8 mouse cellular contexts compared by ENCODE assay signal in genomic region chr7:82504101-82504500, GRCm38 (mm10).
A peak's percentile ranks its signal among the peaks of the same experiment; 100 is the strongest.
DNase-seq lines count a peak whose midpoint lies in the region; ATAC-seq and TF ChIP-seq lines count a peak whose summit lies in the region.
"Had no signal": no experiment of that assay in that cellular context is flagged by ENCODE, and none has a peak within 500 bp of the region (broad histone marks: within the 10 kb centered on the region; RNA-seq: fewer than 3 reads in every experiment).

No protein-coding gene starts in this region.

- peak; percentile 83 for TF ChIP-seq CTCF in Patski (IDR thresholded peaks at IDR 0.05)

- CTCF ChIA-PET in Patski (lab: Charles Lee), result interaction anchor here (0.6 to 2.3 kb wide), 13 partner anchors 9 to 1046 kb away, joined by 3 to 9 read pairs (median 4); no protein-coding TSS in a partner anchor

- H3K4me1 ChIP-seq in embryonic facial prominence, embryonic 14.5 days (ENCODE audit: control insufficient read depth, insufficient read depth, low read length), result 0 out of 2 replicates have a peak, but pooled peaks cover 3% of the 10 kb centered on the region
- H3K4me1 ChIP-seq in hindbrain, embryonic 11.5 days (replicated peaks; ENCODE audit: control insufficient read depth, insufficient read depth, low read length), result no peaks in the 10 kb centered on the region
- H3K4me1 ChIP-seq: limb, embryonic 15.5 days had no signal

- H3K27ac ChIP-seq in embryonic facial prominence, embryonic 14.5 days (replicated peaks; ENCODE audit: low read depth, low read length), result no peak overlapping the region
- H3K27ac ChIP-seq in hindbrain, embryonic 11.5 days (ENCODE audit: low read depth, low read length), result no peak overlapping the region
- H3K27ac ChIP-seq: limb, embryonic 15.5 days had no signal

- H3K9ac ChIP-seq in embryonic facial prominence, embryonic 14.5 days (ENCODE audit: low read depth, low read length), result no peak overlapping the region
- H3K9ac ChIP-seq in hindbrain, embryonic 11.5 days (ENCODE audit: low read depth, low read length), result no peak overlapping the region
- H3K9ac ChIP-seq: limb, embryonic 15.5 days had no signal

- H3K9me3 ChIP-seq in embryonic facial prominence, embryonic 14.5 days (ENCODE audit: control insufficient read depth, low read length), result no peaks in the 10 kb centered on the region
- H3K9me3 ChIP-seq in hindbrain, embryonic 11.5 days (ENCODE audit: control insufficient read depth, low read length), result no peaks in the 10 kb centered on the region
- H3K9me3 ChIP-seq: limb, embryonic 15.5 days had no signal

- peak; percentile 34 for DNase-seq in Patski (ENCODE audit: low read depth, low spot score)
- DNase-seq in brain, adult 2 months (ENCODE audit: low read depth, low spot score), result peak; percentile 80
- DNase-seq in embryonic facial prominence, embryonic 14.5 days (ENCODE audit: low spot score), result peak; percentile 53
- peak; percentile 81 for DNase-seq in hindbrain, embryonic 11.5 days (ENCODE audit: low spot score)
- peak; percentile 72 to 73 for DNase-seq in layer of hippocampus, postnatal 10 days (ENCODE audit: low spot score in 2 of 2)
- peak; percentile 44 to 63 for DNase-seq in lung, postnatal 4 days
- peak; percentile 32 to 38 for DNase-seq in right cerebral cortex, postnatal 36 days (ENCODE audit: low spot score in 2 of 2)

- no peak overlapping the region for H3K4me3 ChIP-seq in embryonic facial prominence, embryonic 14.5 days (ENCODE audit: low read depth, low read length)
- no peak overlapping the region for H3K4me3 ChIP-seq in hindbrain, embryonic 11.5 days (ENCODE audit: low read depth, low read length)
- H3K4me3 ChIP-seq: limb, embryonic 15.5 days had no signal

- H3K4me2 ChIP-seq in embryonic facial prominence, embryonic 14.5 days (ENCODE audit: low read depth, low read length), result no peak overlapping the region
- H3K4me2 ChIP-seq in hindbrain, embryonic 11.5 days (replicated peaks; ENCODE audit: low read depth, low read length), result no peak overlapping the region
- H3K4me2 ChIP-seq: limb, embryonic 15.5 days had no signal

- POLR2A ChIA-PET in Patski (lab: Charles Lee), result no interaction called here

- 25% methylated on average over 4 of the region's 4 CpGs for WGBS in embryonic facial prominence, embryonic 14.5 days
- 28% methylated on average over 4 of the region's 4 CpGs for WGBS in hindbrain, embryonic 11.5 days

- no peaks in the 10 kb centered on the region for H3K36me3 ChIP-seq in embryonic facial prominence, embryonic 14.5 days (ENCODE audit: control insufficient read depth, insufficient read depth, low read length)
- no peaks in the 10 kb centered on the region for H3K36me3 ChIP-seq in hindbrain, embryonic 11.5 days (ENCODE audit: control insufficient read depth, insufficient read depth, low read length)
- H3K36me3 ChIP-seq: limb, embryonic 15.5 days had no signal

- H3K27me3 ChIP-seq in Patski, result no peaks in the 10 kb centered on the region
- 0 out of 2 replicates have a peak, but pooled peaks cover 2% of the 10 kb centered on the region for H3K27me3 ChIP-seq in embryonic facial prominence, embryonic 14.5 days (replicated peaks; ENCODE audit: control insufficient read depth, insufficient read depth, low read length)
- no peaks in the 10 kb centered on the region for H3K27me3 ChIP-seq in hindbrain, embryonic 11.5 days (ENCODE audit: control insufficient read depth, insufficient read depth, low read length)
- H3K27me3 ChIP-seq: limb, embryonic 15.5 days had no signal

- in situ Hi-C loops in Patski (cut with MboI; ENCODE audit: low pct_unique_long_range_greater_than_20kb), result loop anchor here (10.0 kb wide), 1 partner anchor 169 kb away; the partner anchor contains the start of gene Adamtsl3

- peak; percentile 44 for ATAC-seq in Patski
- 0 out of 2 replicates have a peak, but pooled peaks have one; percentile 44 for ATAC-seq in embryonic facial prominence, embryonic 14.5 days (ENCODE audit: low read depth)
- ATAC-seq in hindbrain, embryonic 11.5 days (ENCODE audit: low FRiP score), result 0 out of 2 replicates have a peak, but pooled peaks have one; percentile 53
